8 mouse cellular contexts compared by ENCODE assay signal in genomic region chr14:26578791-26579191, GRCm38 (mm10). TPM values are rescaled to one million over a fixed set of nuclear protein-coding genes. Genes with fewer than 3 reads are reported as not detected.
DNase-seq lines count a peak whose midpoint lies in the region; ATAC-seq and TF ChIP-seq lines count a peak whose summit lies in the region.

No protein-coding gene starts in this region.

- peaks cover 3% of the 10 kb centered on the region for H3K79me2 ChIP-seq in heart, adult 2 months (replicated peaks; ENCODE audit: control insufficient read depth, insufficient read depth, low read length)

- intact Hi-C loops in heart, adult 2 months (cut with DNase I) = loop anchor here (1.0 to 5.0 kb wide), 3 partner anchors 44 to 86 kb away; partner anchors contain the start of genes Arf4 and Slmap
- intact Hi-C loops in heart, postnatal 36 days (cut with DNase I) = loop anchor here (2.0 to 5.0 kb wide), 2 partner anchors 44 to 91 kb away; partner anchors contain the start of gene Slmap

- H3K27ac ChIP-seq in heart, adult 2 months = peak overlapping the region; percentile 100
- 0 out of 2 replicates have a peak overlapping the region, but pooled peaks have one; percentile 14 for H3K27ac ChIP-seq in bone marrow, adult 2 months (ENCODE audit: control insufficient read depth, insufficient read depth, low read depth, low read length, poor library complexity)
- no peak overlapping the region for H3K27ac ChIP-seq in hindbrain, embryonic 12.5 days
- H3K27ac ChIP-seq in liver, embryonic 15.5 days (replicated peaks) = peak overlapping the region; percentile 98
- H3K27ac ChIP-seq in thymus, adult 2 months (ENCODE audit: control insufficient read depth, insufficient read depth, low read length) = no peak overlapping the region

- peaks cover 2% of the 10 kb centered on the region; the same call in 1 of the 2 replicates for H3K36me3 ChIP-seq in heart, adult 2 months (ENCODE audit: control insufficient read depth, insufficient read depth, low read length)
- H3K36me3 ChIP-seq in hindbrain, embryonic 12.5 days = peaks cover 5% of the 10 kb centered on the region; the same call in 1 of the 2 replicates
- H3K36me3 ChIP-seq in liver, embryonic 15.5 days (replicated peaks) = peaks cover 5% of the 10 kb centered on the region; the same call in 1 of the 2 replicates
- peaks cover 5% of the 10 kb centered on the region; the same call in 1 of the 2 replicates for H3K36me3 ChIP-seq in thymus, adult 2 months (ENCODE audit: control insufficient read depth, insufficient read depth, low read length)

- H3K4me2 ChIP-seq in hindbrain, embryonic 12.5 days (replicated peaks) = peak overlapping the region; percentile 76; the same call in 1 of the 2 replicates
- peak overlapping the region; percentile 93 for H3K4me2 ChIP-seq in liver, embryonic 15.5 days

- H3K4me1 ChIP-seq in heart, adult 2 months (ENCODE audit: control insufficient read depth, insufficient read depth, low read length) = peaks cover 4% of the 10 kb centered on the region
- H3K4me1 ChIP-seq in bone marrow, adult 2 months (ENCODE audit: control insufficient read depth, insufficient read depth, low read length) = peaks cover 1% of the 10 kb centered on the region; the same call in 1 of the 2 replicates
- H3K4me1 ChIP-seq in hindbrain, embryonic 12.5 days = peaks cover 14% of the 10 kb centered on the region
- H3K4me1 ChIP-seq in liver, embryonic 15.5 days (replicated peaks) = peaks cover 35% of the 10 kb centered on the region
- H3K4me1 ChIP-seq in thymus, adult 2 months (replicated peaks; ENCODE audit: control insufficient read depth, insufficient read depth, low read length) = peaks cover 5% of the 10 kb centered on the region

- peak overlapping the region; percentile 95 for H3K4me3 ChIP-seq in heart, adult 2 months
- H3K4me3 ChIP-seq in bone marrow, adult 2 months (replicated peaks; ENCODE audit: control insufficient read depth, low read depth, low read length) = no peak overlapping the region
- H3K4me3 ChIP-seq in hindbrain, embryonic 12.5 days = no peak overlapping the region
- peak overlapping the region; percentile 94 for H3K4me3 ChIP-seq in liver, embryonic 15.5 days (replicated peaks)
- H3K4me3 ChIP-seq in thymus, adult 2 months (ENCODE audit: control insufficient read depth, insufficient read depth, low read length) = no peak overlapping the region

- no peak for TF ChIP-seq CTCF in heart, adult 2 months (IDR thresholded peaks at IDR 0.05)
- TF ChIP-seq CTCF in bone marrow, adult 2 months (IDR thresholded peaks at IDR 0.05; ENCODE audit: control insufficient read depth, insufficient read depth, low read length) = no peak
- TF ChIP-seq CTCF in thymus, adult 2 months (IDR thresholded peaks at IDR 0.05; ENCODE audit: borderline replicate concordance, control insufficient read depth, extremely low read depth, insufficient read depth, low read length, poor library complexity) = no peak

- peak; percentile 49 for ATAC-seq in hindbrain, embryonic 12.5 days (ENCODE audit: low FRiP score)
- ATAC-seq in liver, embryonic 15.5 days (ENCODE audit: insufficient read depth) = peak; percentile 47
- ATAC-seq in monocyte, adult 5-6 weeks (replicated peaks; ENCODE audit: insufficient number of reproducible peaks, low FRiP score, low TSS enrichment, poor library complexity, severe bottlenecking) = no peak

- H3K9ac ChIP-seq in heart, adult 2 months (ENCODE audit: low read depth, low read length) = no peak overlapping the region
- H3K9ac ChIP-seq in hindbrain, embryonic 12.5 days = no peak overlapping the region
- no peak overlapping the region for H3K9ac ChIP-seq in liver, embryonic 15.5 days

- H3K9me3 ChIP-seq in hindbrain, embryonic 12.5 days (replicated peaks) = no peaks in the 10 kb centered on the region
- no peaks in the 10 kb centered on the region for H3K9me3 ChIP-seq in liver, embryonic 15.5 days (replicated peaks)

- no peaks in the 10 kb centered on the region for H3K27me3 ChIP-seq in heart, adult 2 months (ENCODE audit: control insufficient read depth, insufficient read depth, low read length)
- no peaks in the 10 kb centered on the region for H3K27me3 ChIP-seq in hindbrain, embryonic 12.5 days
- no peaks in the 10 kb centered on the region for H3K27me3 ChIP-seq in liver, embryonic 15.5 days
- no peaks in the 10 kb centered on the region for H3K27me3 ChIP-seq in thymus, adult 2 months (ENCODE audit: control insufficient read depth, insufficient read depth, low read length)

- DNase-seq in heart, adult 2 months = no peak
- no peak for DNase-seq in heart, postnatal 36 days
- DNase-seq in adrenal gland, postnatal 14 days = no peak
- DNase-seq in thymus, adult 2 months = no peak

- WGBS in heart, adult 2 months = 54% methylated on average over 6 of the region's 6 CpGs
- 48% methylated on average over 6 of the region's 6 CpGs for WGBS in bone marrow, adult 2 months
- WGBS in hindbrain, embryonic 12.5 days = 71% methylated on average over 6 of the region's 6 CpGs
- WGBS in liver, embryonic 15.5 days (ENCODE audit: insufficient replicate concordance) = 18% methylated on average over 6 of the region's 6 CpGs
- WGBS in thymus, adult 2 months = 73% methylated on average over 6 of the region's 6 CpGs

- TF ChIP-seq EP300 in heart, adult 2 months (IDR thresholded peaks at IDR 0.05; ENCODE audit: insufficient read depth, low read depth, low read length) = no peak

- no peak for TF ChIP-seq POLR2A in heart, adult 2 months (IDR thresholded peaks at IDR 0.05; ENCODE audit: insufficient read depth, low read depth, low read length)
- no peak for TF ChIP-seq POLR2A in bone marrow, adult 2 months (IDR thresholded peaks at IDR 0.05; ENCODE audit: borderline replicate concordance, control insufficient read depth, low read depth, low read length)
- TF ChIP-seq POLR2A in thymus, adult 2 months (IDR thresholded peaks at IDR 0.05; ENCODE audit: control insufficient read depth, extremely low read depth, insufficient read depth, low read length, poor library complexity) = no peak

RNA-seq across cellular contexts. Expression of gene Dennd6a, which starts 5.1 kb away (rescaled TPM):
- 10 to 100 TPM; 13.4 to 14.0 TPM for total RNA-seq in heart, adult 2 months (2021)
- polyA plus RNA-seq in heart, adult 2 months (2012; rRNA removed) = 6.9 and 11.3 TPM in 2 replicates
- 10 to 100 TPM; 16.3 TPM for total RNA-seq in heart, postnatal 36 days (2021)
- 7.6 and 9.0 TPM in 2 replicates for polyA plus RNA-seq in bone marrow, adult 2 months (2011; ENCODE audit: insufficient read depth, insufficient read length, low replicate concordance, missing spikeins)
- polyA plus RNA-seq in hindbrain, embryonic 12.5 days (2016; fragmentation: Nextera tagmentation; extraction: Ambion mirVana) = 28.9 and 32.7 TPM in 2 replicates
- 10.2 and 10.8 TPM in 2 replicates for polyA plus RNA-seq in liver, embryonic 15.5 days (2015; fragmentation: Nextera tagmentation; extraction: Ambion mirVana)
- 32.5 and 37.0 TPM in 2 replicates for total RNA-seq in adrenal gland, postnatal 14 days (2021)
- 17.1 and 19.7 TPM in 2 replicates for polyA plus RNA-seq in thymus, adult 2 months (2012; rRNA removed)
- 28.5 to 43.1 TPM (median 32.7 TPM) in 3 replicates for total RNA-seq in monocyte, adult 5-6 weeks (2017)

RNA-seq across cellular contexts. Expression of gene Slmap, which starts 44.1 kb away (rescaled TPM):
- 100 to 1,000 TPM; 249 to 283 TPM for total RNA-seq in heart, adult 2 months (2021)
- 32.7 and 59.1 TPM in 2 replicates for polyA plus RNA-seq in heart, adult 2 months (2012; rRNA removed)
- 100 to 1,000 TPM; 283 to 332 TPM for total RNA-seq in heart, postnatal 36 days (2021)
- 58.3 and 75.2 TPM in 2 replicates for polyA plus RNA-seq in bone marrow, adult 2 months (2011; ENCODE audit: insufficient read depth, insufficient read length, low replicate concordance, missing spikeins)
- polyA plus RNA-seq in hindbrain, embryonic 12.5 days (2016; fragmentation: Nextera tagmentation; extraction: Ambion mirVana) = 24.9 and 25.5 TPM in 2 replicates
- 8.6 and 9.1 TPM in 2 replicates for polyA plus RNA-seq in liver, embryonic 15.5 days (2015; fragmentation: Nextera tagmentation; extraction: Ambion mirVana)
- total RNA-seq in adrenal gland, postnatal 14 days (2021) = 105 and 107 TPM in 2 replicates
- 20.9 and 34.0 TPM in 2 replicates for polyA plus RNA-seq in thymus, adult 2 months (2012; rRNA removed)
- 76.2 to 135 TPM (median 95.9 TPM) in 3 replicates for total RNA-seq in monocyte, adult 5-6 weeks (2017)

RNA-seq across cellular contexts. Expression of gene Arf4, which starts 59.1 kb away (rescaled TPM):
- 10 to 100 TPM; 73.1 to 73.2 TPM for total RNA-seq in heart, adult 2 months (2021)
- polyA plus RNA-seq in heart, adult 2 months (2012; rRNA removed) = 55.7 and 62.2 TPM in 2 replicates
- total RNA-seq in heart, postnatal 36 days (2021) = 10 to 100 TPM; 66.7 to 78.0 TPM
- 36.8 and 38.3 TPM in 2 replicates for polyA plus RNA-seq in bone marrow, adult 2 months (2011; ENCODE audit: insufficient read depth, insufficient read length, low replicate concordance, missing spikeins)
- polyA plus RNA-seq in hindbrain, embryonic 12.5 days (2016; fragmentation: Nextera tagmentation; extraction: Ambion mirVana) = 556 and 628 TPM in 2 replicates
- 154 and 158 TPM in 2 replicates for polyA plus RNA-seq in liver, embryonic 15.5 days (2015; fragmentation: Nextera tagmentation; extraction: Ambion mirVana)
- 190 and 198 TPM in 2 replicates for total RNA-seq in adrenal gland, postnatal 14 days (2021)
- 134 and 160 TPM in 2 replicates for polyA plus RNA-seq in thymus, adult 2 months (2012; rRNA removed)
- total RNA-seq in monocyte, adult 5-6 weeks (2017) = 125 to 462 TPM (median 150 TPM) in 3 replicates

Comparison
In these comparisons a context has a peak if more than half of its experiments do, and no peak if none do; other contexts are left out.
1. H3K27ac ChIP-seq: peak in heart, adult 2 months (single experiment), bone marrow, adult 2 months (single experiment) and liver, embryonic 15.5 days (single experiment); none in hindbrain, embryonic 12.5 days (single experiment) and thymus, adult 2 months (single experiment).
2. H3K4me3 ChIP-seq: peak in heart, adult 2 months (single experiment) and liver, embryonic 15.5 days (single experiment); none in bone marrow, adult 2 months (single experiment), hindbrain, embryonic 12.5 days (single experiment) and thymus, adult 2 months (single experiment).